Mouse (Mus musculus) hindbrain, embryonic 11.5 days (tissue): ENCODE measurements around the gene Disc1. TPM values are rescaled to one million over a fixed set of nuclear protein-coding genes. Genes with fewer than 3 reads are reported as not detected.

ENCODE experiments used
- ATAC-seq: fragments of 200-750 bp; cut with Nextera tagmentation; 2 replicates; pipeline ENCODE4 v1.8.0; 2017; ENCODE audit warnings: mild to moderate bottlenecking, moderate TSS enrichment, moderate library complexity; ENCODE audit not compliant: low FRiP score
- DNase-seq: peaks from one replicate; pipeline ENCODE4 v3.0.0-alpha.2; 2015; ENCODE audit warnings: low spot score
- H3K27ac ChIP-seq: fragments of 300-500 bp; sonication (generic); 2 replicates; pipeline ENCODE4 v1.5.1; 2014; ENCODE audit warnings: mild to moderate bottlenecking, low read depth, low read length
- H3K27me3 ChIP-seq: fragments of 300-500 bp; sonication (generic); 2 replicates; pipeline ENCODE4 v1.6.1; 2014; ENCODE audit warnings: mild to moderate bottlenecking, low read length, moderate library complexity, mixed read lengths; ENCODE audit not compliant: control insufficient read depth, insufficient read depth
- H3K36me3 ChIP-seq: fragments of 300-500 bp; sonication (generic); 2 replicates; pipeline ENCODE4 v1.6.1; 2014; ENCODE audit warnings: mild to moderate bottlenecking, low read length, moderate library complexity, mixed read lengths; ENCODE audit not compliant: control insufficient read depth, insufficient read depth
- H3K4me1 ChIP-seq: fragments of 300-500 bp; sonication (generic); replicated peaks from 2 replicates; pipeline ENCODE4 v1.6.1; 2014; ENCODE audit warnings: low read length, mixed read lengths; ENCODE audit not compliant: control insufficient read depth, insufficient read depth
- H3K4me2 ChIP-seq: fragments of 300-500 bp; sonication (generic); replicated peaks from 2 replicates; pipeline ENCODE4 v1.6.1; 2014; ENCODE audit warnings: mild to moderate bottlenecking, low read depth, low read length
- H3K4me3 ChIP-seq: fragments of 300-500 bp; sonication (generic); 2 replicates; pipeline ENCODE4 v1.5.1; 2014; ENCODE audit warnings: low read depth, low read length
- H3K9ac ChIP-seq: fragments of 300-500 bp; sonication (generic); 2 replicates; pipeline ENCODE4 v1.6.1; 2014; ENCODE audit warnings: low read depth, low read length
- H3K9me3 ChIP-seq: fragments of 300-500 bp; sonication (generic); 2 replicates; pipeline ENCODE4 v1.6.1; 2016; ENCODE audit warnings: low read length; ENCODE audit not compliant: control insufficient read depth
- WGBS: fragments of 180-500 bp; shearing (Covaris S2); extraction: QIAGEN DNeasy Blood & Tissue Kit; methylation state at CpG from one replicate; pipeline ENCODE4 v1.1.7; 2014; 5-methylcytosine and 5-hydroxymethylcytosine counted together
- polyA plus RNA-seq: library from polyadenylated mRNA; unstranded; fragments of >200 nt; fragmentation: Nextera tagmentation; extraction: Ambion mirVana; gene quantifications from 2 replicates; pipeline ENCODE4 v1.2.1, GENCODE M21; 2014

The Disc1 gene
- polyA plus RNA-seq, 1 experiment from 2014 or later = 1.6 TPM

DNA sequence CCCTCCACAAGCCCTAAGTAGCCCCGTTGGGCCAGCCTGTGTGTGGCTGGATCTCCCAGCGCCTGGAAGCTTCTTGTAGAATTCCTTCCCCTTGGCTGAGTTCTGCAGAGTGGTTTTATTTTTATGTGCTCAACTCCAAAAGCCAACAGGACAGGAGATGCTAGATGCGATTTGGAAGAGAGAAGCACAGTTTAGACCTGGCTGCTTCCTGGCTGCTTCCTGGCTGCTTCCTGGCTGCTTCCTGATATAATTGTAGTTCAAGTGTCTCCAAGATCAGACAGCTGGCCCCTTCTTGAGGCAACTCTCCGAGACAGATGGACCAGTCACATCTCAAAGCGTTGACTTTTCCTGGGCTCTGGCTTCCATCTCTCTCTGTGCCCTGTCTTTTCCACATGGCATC is 139.7 kb downstream of the Disc1 start:
- ATAC-seq (no peak), DNase-seq (no peak)
- 87% methylated on average over 5 of the region's 5 CpGs for WGBS
- Histone ChIP-seq H3K36me3 (no peaks in the 10 kb centered on the region), H3K9ac (no peak overlapping the region), H3K4me2 (no peak overlapping the region), H3K4me1 (no peaks in the 10 kb centered on the region), H3K4me3 (no peak overlapping the region), H3K9me3 (no peaks in the 10 kb centered on the region), H3K27ac (no peak overlapping the region), H3K27me3 (no peaks in the 10 kb centered on the region)

DNA sequence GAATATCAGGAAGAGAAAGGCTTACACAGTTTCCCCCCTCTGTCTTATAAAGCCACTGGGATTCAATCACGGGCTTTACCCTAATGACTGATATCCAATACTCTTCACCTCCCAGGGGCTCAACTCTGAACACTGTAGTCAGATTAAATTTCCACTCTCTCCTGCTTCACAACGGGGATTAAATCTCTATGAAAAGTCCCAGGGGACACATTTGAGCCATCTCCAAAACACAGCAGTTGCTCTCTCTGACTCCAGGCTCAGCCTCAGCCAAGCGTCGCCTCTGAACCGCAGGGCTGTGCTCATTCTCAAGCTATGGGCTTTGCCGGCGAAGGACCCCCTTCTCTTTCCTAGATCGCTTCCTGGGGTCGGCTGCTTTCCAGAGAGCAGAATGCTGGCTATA is 141.1 kb downstream of the Disc1 start:
- no peak overlapping the region for H3K27ac ChIP-seq
- H3K27me3 ChIP-seq = no peaks in the 10 kb centered on the region
- no peaks in the 10 kb centered on the region for H3K4me1 ChIP-seq
- no peak overlapping the region for H3K4me3 ChIP-seq
- H3K9ac ChIP-seq = no peak overlapping the region
- ATAC-seq (no peak), DNase-seq (no peak)
- no peaks in the 10 kb centered on the region for H3K36me3 ChIP-seq
- no peaks in the 10 kb centered on the region for H3K9me3 ChIP-seq
- no peak overlapping the region for H3K4me2 ChIP-seq
- WGBS = 70% methylated on average over 9 of the region's 9 CpGs

DNA sequence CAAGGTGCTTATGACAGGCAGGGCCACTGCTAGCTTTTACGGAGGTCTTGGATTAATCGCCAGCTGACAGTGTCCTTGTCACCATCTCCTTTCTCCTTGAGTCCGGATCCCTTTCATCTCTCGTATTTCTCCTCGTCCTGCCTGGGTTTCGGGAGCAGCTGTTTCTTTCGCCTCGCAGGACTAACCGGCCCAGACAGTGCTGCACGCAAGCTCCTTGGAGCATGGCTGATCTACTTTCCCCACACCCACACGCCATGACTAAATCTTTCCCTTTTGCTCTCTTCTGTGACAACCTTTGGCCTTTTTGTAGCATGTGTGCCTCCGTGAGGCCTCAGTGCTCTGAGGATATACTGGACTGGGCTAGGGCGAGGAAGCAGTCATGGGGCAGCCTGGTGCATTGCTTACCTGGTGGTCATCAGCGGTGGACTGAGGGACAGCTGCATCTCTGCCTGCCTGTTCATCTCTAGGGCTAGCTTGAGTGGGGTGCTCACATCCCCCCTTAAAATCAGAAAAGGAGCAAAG is 142.6 kb downstream of the Disc1 start:
- Histone ChIP-seq H3K4me3 (no peak overlapping the region), H3K27me3 (no peaks in the 10 kb centered on the region), H3K36me3 (no peaks in the 10 kb centered on the region), H3K4me2 (no peak overlapping the region), H3K9ac (no peak overlapping the region), H3K4me1 (no peaks in the 10 kb centered on the region), H3K9me3 (no peaks in the 10 kb centered on the region), H3K27ac (no peak overlapping the region)
- ATAC-seq (no peak), DNase-seq (no peak)
- WGBS = 77% methylated on average over 14 of the region's 14 CpGs

DNA sequence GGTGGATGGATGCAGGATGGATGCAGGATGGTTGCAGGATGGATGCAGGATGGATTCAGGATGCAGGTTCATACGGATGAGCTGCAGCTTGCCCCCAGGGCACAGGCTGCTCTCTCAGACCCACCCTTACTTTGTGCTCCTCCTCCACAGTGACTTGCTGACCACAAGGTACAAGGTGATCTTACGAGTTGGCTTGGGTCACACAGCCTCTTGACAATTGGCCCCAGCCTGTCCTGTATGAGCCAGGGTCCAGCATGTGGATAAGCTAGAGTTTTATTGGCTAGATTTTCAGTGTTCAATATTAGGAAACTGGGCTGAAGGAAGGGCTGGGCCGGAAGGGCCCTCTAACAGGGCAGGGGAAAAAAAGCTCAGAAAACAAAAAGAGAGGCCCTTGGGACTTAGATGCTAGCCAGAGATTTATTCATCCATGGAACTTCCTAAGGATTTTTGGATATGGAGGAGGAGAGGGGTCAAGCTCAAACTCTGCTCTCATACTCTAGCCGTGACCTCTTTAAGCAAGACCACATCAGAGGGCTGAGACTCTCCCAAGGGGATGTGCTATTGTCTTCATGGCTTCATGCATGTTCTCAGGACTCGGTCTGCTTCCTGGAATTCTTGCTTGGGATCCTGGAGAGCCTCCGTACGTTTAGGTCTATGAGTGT is 143.5 kb downstream of the Disc1 start:
- no peaks in the 10 kb centered on the region for H3K4me1 ChIP-seq
- 70% methylated on average over 7 of the region's 7 CpGs for WGBS
- ATAC-seq = no peak

DNA sequence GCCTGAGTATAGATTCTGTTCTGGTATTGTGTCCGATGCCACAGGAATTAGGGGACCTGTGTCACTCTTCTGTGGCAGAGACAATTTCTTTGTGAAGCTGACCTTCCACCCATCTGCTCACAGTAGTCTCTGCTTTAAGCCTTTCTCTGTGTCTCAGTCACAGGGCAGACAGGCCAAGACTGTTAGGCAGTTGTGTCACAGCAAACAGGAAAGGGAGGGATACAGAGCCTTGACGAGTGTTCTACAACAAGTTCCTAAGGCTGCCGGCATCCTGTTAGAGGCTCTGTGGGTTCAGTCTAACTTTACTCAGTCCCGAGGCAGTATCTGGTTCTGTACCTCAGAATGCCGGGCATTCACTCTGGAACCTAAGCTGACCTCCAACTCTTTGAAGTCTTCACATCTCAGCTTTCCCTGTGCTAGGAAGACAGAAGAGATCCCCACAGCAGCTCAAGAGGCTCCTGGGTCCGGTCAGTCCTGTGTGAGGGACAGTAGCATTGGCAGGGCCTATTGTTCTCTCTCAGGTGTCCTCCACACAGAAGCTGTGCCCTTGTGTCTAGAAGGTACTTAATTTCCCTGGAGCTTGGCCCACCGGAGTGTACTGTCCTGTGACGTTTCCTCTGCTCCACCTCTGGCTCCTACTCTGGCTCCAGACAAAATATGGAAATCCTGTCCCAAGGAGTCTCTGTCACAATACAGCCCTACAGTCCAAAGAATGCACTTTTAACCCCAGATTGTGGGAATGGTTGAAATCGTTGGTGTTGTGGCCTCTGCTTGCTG is 144.6 kb downstream of the Disc1 start:
- H3K4me2 ChIP-seq = no peak overlapping the region
- no peak overlapping the region for H3K9ac ChIP-seq
- no peak overlapping the region; the same call in 1 of the 2 replicates for H3K27ac ChIP-seq
- no peak for DNase-seq
- no peaks in the 10 kb centered on the region for H3K27me3 ChIP-seq
- no peak for ATAC-seq
- H3K4me1 ChIP-seq = no peaks in the 10 kb centered on the region
- whole genome bisulfite sequencing = 74% methylated on average over 9 of the region's 9 CpGs
- no peaks in the 10 kb centered on the region for H3K9me3 ChIP-seq
- H3K4me3 ChIP-seq = no peak overlapping the region
- no peaks in the 10 kb centered on the region for H3K36me3 ChIP-seq

More for the DNA sequence above, 143.5 kb downstream of the Disc1 start:
- Histone ChIP-seq H3K4me2 (no peak overlapping the region), H3K27me3 (no peaks in the 10 kb centered on the region), H3K36me3 (no peaks in the 10 kb centered on the region), H3K9ac (no peak overlapping the region), H3K4me3 (no peak overlapping the region), H3K27ac (no peak overlapping the region), H3K9me3 (no peaks in the 10 kb centered on the region)
- no peak for DNase-seq

DNA sequence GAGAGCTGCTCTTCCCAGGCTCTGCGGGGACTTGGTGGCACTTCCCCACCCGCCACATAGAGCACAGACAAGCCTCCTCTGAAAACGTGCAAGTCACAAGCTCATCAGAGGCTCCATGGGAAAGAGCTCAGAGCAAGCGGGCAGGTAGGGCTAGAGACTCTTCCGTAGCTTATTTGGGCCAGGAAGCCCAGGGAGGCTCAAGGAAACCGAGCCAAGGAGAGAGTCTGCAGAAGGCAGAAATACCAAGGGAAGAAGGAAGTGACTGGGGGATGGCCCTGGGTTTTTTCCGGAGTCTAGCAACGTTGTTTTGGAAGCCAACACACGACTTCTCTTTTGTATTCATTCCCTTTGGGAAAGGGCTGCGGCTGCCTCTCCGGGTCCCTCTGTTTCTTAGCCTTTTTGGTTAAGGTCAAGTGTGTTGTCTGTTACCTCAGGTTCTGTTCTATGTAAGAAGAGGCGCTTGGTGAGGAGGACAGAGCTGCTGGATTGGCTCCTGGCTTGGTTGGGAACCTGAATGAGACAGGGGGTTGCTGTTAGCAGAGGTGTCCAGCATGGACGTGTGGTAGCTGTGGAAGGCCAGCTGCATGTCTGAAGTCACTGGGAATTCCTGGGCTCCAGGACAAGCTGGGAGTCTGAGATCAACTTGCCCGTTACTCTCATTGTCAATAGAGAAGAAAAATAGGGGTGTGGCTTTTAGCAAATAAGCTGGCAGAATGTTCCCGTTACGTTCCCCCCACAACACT is 145.4 kb downstream of the Disc1 start:
- H3K9me3 ChIP-seq = no peaks in the 10 kb centered on the region
- no peak overlapping the region for H3K27ac ChIP-seq
- DNase-seq = no peak
- no peak for ATAC-seq
- no peak overlapping the region for H3K4me3 ChIP-seq
- no peaks in the 10 kb centered on the region for H3K36me3 ChIP-seq
- no peaks in the 10 kb centered on the region for H3K27me3 ChIP-seq
- no peak overlapping the region for H3K9ac ChIP-seq
- 78% methylated on average over 16 of the region's 16 CpGs for WGBS
- no peaks in the 10 kb centered on the region for H3K4me1 ChIP-seq
- H3K4me2 ChIP-seq = no peak overlapping the region

DNA sequence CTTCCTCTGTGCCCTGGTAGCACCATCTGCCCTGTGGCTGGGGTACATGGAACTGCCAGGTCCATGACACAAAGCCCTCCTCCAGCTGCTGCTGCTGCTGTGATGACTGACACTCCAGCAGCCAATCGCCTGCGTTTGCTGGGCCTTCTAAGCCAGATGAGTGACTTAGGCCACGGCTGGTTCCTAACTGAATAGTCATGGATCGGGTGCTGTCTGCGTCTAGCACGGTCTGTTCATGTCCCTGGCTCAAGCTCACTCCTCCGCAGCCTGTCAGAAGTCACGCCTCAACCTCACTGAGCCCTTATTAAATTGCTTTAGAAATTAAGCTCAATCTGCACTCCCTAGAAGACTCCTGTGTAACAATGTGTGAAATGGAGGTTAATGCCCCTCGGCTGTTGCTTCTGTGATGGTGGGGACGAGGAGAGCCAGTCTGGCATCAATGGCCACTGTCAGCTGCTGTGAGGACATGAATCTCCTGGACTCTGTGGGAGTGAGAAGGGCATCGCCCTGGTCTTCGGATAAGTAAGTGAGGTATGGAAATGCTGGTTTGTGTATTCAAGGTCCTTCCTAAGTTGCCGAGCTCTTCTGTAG is 146.4 kb downstream of the Disc1 start:
- Histone ChIP-seq H3K4me2 (no peak overlapping the region), H3K27ac (no peak overlapping the region), H3K9me3 (no peaks in the 10 kb centered on the region), H3K27me3 (no peaks in the 10 kb centered on the region), H3K4me3 (no peak overlapping the region), H3K36me3 (no peaks in the 10 kb centered on the region), H3K9ac (no peak overlapping the region), H3K4me1 (no peaks in the 10 kb centered on the region)
- no peak for DNase-seq
- 79% methylated on average over 13 of the region's 13 CpGs for WGBS
- no peak for ATAC-seq

DNA sequence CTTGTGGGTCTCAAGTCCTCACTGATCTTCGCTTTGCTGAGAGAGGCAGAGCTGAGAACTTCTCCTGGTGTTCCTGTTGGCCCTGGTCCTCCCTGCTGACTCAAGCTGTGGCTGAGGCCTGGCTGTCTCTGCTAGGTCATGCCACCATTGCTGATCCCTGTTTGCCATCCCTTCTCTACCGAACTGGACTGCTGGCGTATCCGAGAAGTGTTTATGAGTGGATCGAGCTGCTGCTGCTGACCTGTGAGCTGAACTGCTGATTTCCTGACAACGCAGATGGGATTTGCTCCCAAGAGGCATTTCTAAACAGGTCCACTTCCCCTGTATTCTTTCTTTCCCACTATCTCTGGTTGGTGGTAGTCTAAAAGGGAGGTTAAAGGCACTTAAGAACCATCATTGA is 147.7 kb downstream of the Disc1 start:
- Histone ChIP-seq H3K27ac (no peak overlapping the region), H3K4me2 (no peak overlapping the region), H3K27me3 (no peaks in the 10 kb centered on the region), H3K9ac (no peak overlapping the region), H3K36me3 (no peaks in the 10 kb centered on the region), H3K9me3 (no peaks in the 10 kb centered on the region), H3K4me1 (no peaks in the 10 kb centered on the region), H3K4me3 (no peak overlapping the region)
- ATAC-seq (no peak), DNase-seq (no peak)
- WGBS = 84% methylated on average over 6 of the region's 6 CpGs
